Mouse (Mus musculus): ENCODE measurements around the gene Dffa. TPM values are rescaled to one million over a fixed set of nuclear protein-coding genes. Genes with fewer than 3 reads are reported as not detected.

Gene Dffa
- polyA plus RNA-seq (2016; fragmentation: Nextera tagmentation; extraction: Ambion mirVana): 30.2 and 30.6 TPM in 2 replicates

GRCm38 (mm10) chr4:149103875-149104561, at the start of gene Dffa:
Dffa (plus strand) TSS chr4:149104146.
- peak within 1 kb of the TSS; percentile 82 for H3K4me3 ChIP-seq
- H3K4me1 ChIP-seq: peaks cover 10% of the 10 kb centered on the region
- H3K9ac ChIP-seq: peak within 1 kb of the TSS; percentile 90
- H3K9me3 ChIP-seq (replicated peaks): no peaks in the 10 kb centered on the region
- peak; percentile 87 for ATAC-seq (ENCODE audit: low FRiP score)
- WGBS: under 1% methylated on average over 35 of the region's 35 CpGs
- H3K4me2 ChIP-seq (replicated peaks): peak within 1 kb of the TSS; percentile 91
- peaks cover 28% of the 10 kb centered on the region for H3K36me3 ChIP-seq
- no peaks in the 10 kb centered on the region for H3K27me3 ChIP-seq
- no peak within 1 kb of the TSS for H3K27ac ChIP-seq

GRCm38 (mm10) chr4:149055847-149056246, 48.1 kb upstream of the Dffa start:
- no peak for ATAC-seq (ENCODE audit: low FRiP score)
- Histone ChIP-seq H3K4me2 (replicated peaks) (no peak overlapping the region), H3K27me3 (peaks cover under 1% of the 10 kb centered on the region; the same call in 1 of the 2 replicates), H3K4me1 (peaks cover 48% of the 10 kb centered on the region), H3K4me3 (no peak overlapping the region), H3K27ac (no peak overlapping the region), H3K9ac (no peak overlapping the region), H3K9me3 (replicated peaks) (no peaks in the 10 kb centered on the region), H3K36me3 (no peaks in the 10 kb centered on the region)
- WGBS: 54% methylated on average over 6 of the region's 6 CpGs

GRCm38 (mm10) chr4:149056957-149057356, 47.0 kb upstream of the Dffa start:
- Histone ChIP-seq H3K4me1 (peaks cover 57% of the 10 kb centered on the region), H3K4me3 (no peak overlapping the region), H3K27ac (peak overlapping the region; percentile 30; the same call in 1 of the 2 replicates), H3K9me3 (replicated peaks) (no peaks in the 10 kb centered on the region), H3K27me3 (no peaks in the 10 kb centered on the region), H3K36me3 (no peaks in the 10 kb centered on the region), H3K4me2 (replicated peaks) (no peak overlapping the region), H3K9ac (0 out of 2 replicates have a peak overlapping the region, but pooled peaks have one; percentile 19)
- 79% methylated on average over 16 of the region's 16 CpGs for WGBS
- ATAC-seq (ENCODE audit: low FRiP score): no peak

GRCm38 (mm10) chr4:149057470-149057869, 46.5 kb upstream of the Dffa start:
- Histone ChIP-seq H3K27ac (peak overlapping the region; percentile 30; the same call in 1 of the 2 replicates), H3K36me3 (no peaks in the 10 kb centered on the region), H3K4me2 (replicated peaks) (no peak overlapping the region), H3K9me3 (replicated peaks) (no peaks in the 10 kb centered on the region), H3K4me1 (peaks cover 60% of the 10 kb centered on the region), H3K9ac (0 out of 2 replicates have a peak overlapping the region, but pooled peaks have one; percentile 19), H3K27me3 (no peaks in the 10 kb centered on the region), H3K4me3 (no peak overlapping the region)
- WGBS: 50% methylated on average over 14 of the region's 14 CpGs
- ATAC-seq (ENCODE audit: low FRiP score): no peak

- Histone ChIP-seq H3K4me3 (no peak overlapping the region), H3K27ac (peak overlapping the region; percentile 40; the same call in 1 of the 2 replicates), H3K4me1 (peaks cover 66% of the 10 kb centered on the region), H3K9me3 (replicated peaks) (no peaks in the 10 kb centered on the region), H3K27me3 (no peaks in the 10 kb centered on the region), H3K9ac (0 out of 2 replicates have a peak overlapping the region, but pooled peaks have one; percentile 18), H3K36me3 (no peaks in the 10 kb centered on the region), H3K4me2 (replicated peaks) (no peak overlapping the region)
- ATAC-seq (ENCODE audit: low FRiP score): peak; percentile 24; the same call in 1 of the 2 replicates
- WGBS: 51% methylated on average over 7 of the region's 7 CpGs
Observed at GRCm38 (mm10) chr4:149058298-149058697, 45.6 kb upstream of the Dffa start.

- no peak overlapping the region for H3K4me2 ChIP-seq (replicated peaks)
- ATAC-seq (ENCODE audit: low FRiP score): no peak
- H3K9ac ChIP-seq: no peak overlapping the region
- no peaks in the 10 kb centered on the region for H3K27me3 ChIP-seq
- peaks cover 64% of the 10 kb centered on the region for H3K4me1 ChIP-seq
- H3K4me3 ChIP-seq: no peak overlapping the region
- no peaks in the 10 kb centered on the region for H3K9me3 ChIP-seq (replicated peaks)
- WGBS: 91% methylated on average over 9 of the region's 9 CpGs
- H3K27ac ChIP-seq: no peak overlapping the region
- no peaks in the 10 kb centered on the region for H3K36me3 ChIP-seq
Observed at GRCm38 (mm10) chr4:149059713-149060112, 44.2 kb upstream of the Dffa start.

- H3K4me2 ChIP-seq (replicated peaks): no peak overlapping the region
- H3K27ac ChIP-seq: peak overlapping the region; percentile 48; the same call in 1 of the 2 replicates
- no peak overlapping the region for H3K9ac ChIP-seq
- peaks cover 58% of the 10 kb centered on the region for H3K4me1 ChIP-seq
- no peak overlapping the region for H3K4me3 ChIP-seq
- ATAC-seq (ENCODE audit: low FRiP score): no peak
- H3K36me3 ChIP-seq: no peaks in the 10 kb centered on the region
- WGBS: 37% methylated on average over 14 of the region's 14 CpGs
- H3K27me3 ChIP-seq: no peaks in the 10 kb centered on the region
- no peaks in the 10 kb centered on the region for H3K9me3 ChIP-seq (replicated peaks)
Observed at GRCm38 (mm10) chr4:149060621-149061431, 43.1 kb upstream of the Dffa start.

- no peak for ATAC-seq (ENCODE audit: low FRiP score)
- peaks cover 54% of the 10 kb centered on the region for H3K4me1 ChIP-seq
Observed at GRCm38 (mm10) chr4:149061432-149061718, 42.6 kb upstream of the Dffa start.

GRCm38 (mm10) chr4:149062406-149063318, 41.3 kb upstream of the Dffa start:
- Histone ChIP-seq H3K9me3 (replicated peaks) (no peaks in the 10 kb centered on the region), H3K4me2 (replicated peaks) (no peak overlapping the region), H3K27me3 (no peaks in the 10 kb centered on the region), H3K36me3 (no peaks in the 10 kb centered on the region), H3K4me1 (peaks cover 45% of the 10 kb centered on the region), H3K4me3 (no peak overlapping the region), H3K27ac (no peak overlapping the region), H3K9ac (no peak overlapping the region)
- 56% methylated on average over 21 of the region's 21 CpGs for WGBS
- no peak for ATAC-seq (ENCODE audit: low FRiP score)

More at GRCm38 (mm10) chr4:149061432-149061718, 42.6 kb upstream of the Dffa start:
- Histone ChIP-seq H3K36me3 (no peaks in the 10 kb centered on the region), H3K27me3 (no peaks in the 10 kb centered on the region), H3K27ac (peak overlapping the region; percentile 48; the same call in 1 of the 2 replicates), H3K9me3 (replicated peaks) (no peaks in the 10 kb centered on the region), H3K4me3 (no peak overlapping the region), H3K9ac (no peak overlapping the region), H3K4me2 (replicated peaks) (no peak overlapping the region)
- 63% methylated on average over 13 of the region's 13 CpGs for WGBS

GRCm38 (mm10) chr4:149064061-149064854, 39.7 kb upstream of the Dffa start:
- ATAC-seq (ENCODE audit: low FRiP score): no peak
- Histone ChIP-seq H3K4me2 (replicated peaks) (no peak overlapping the region), H3K9me3 (replicated peaks) (no peaks in the 10 kb centered on the region), H3K4me1 (peaks cover 29% of the 10 kb centered on the region), H3K9ac (no peak overlapping the region), H3K27ac (no peak overlapping the region), H3K36me3 (no peaks in the 10 kb centered on the region), H3K4me3 (no peak overlapping the region), H3K27me3 (no peaks in the 10 kb centered on the region)
- 89% methylated on average over 23 of the region's 23 CpGs for WGBS

Data from hindbrain, embryonic 12.5 days (tissue).